Mouse (Mus musculus) MEL (cell line): ENCODE measurements around the gene Phf20. TPM values are rescaled to one million over a fixed set of nuclear protein-coding genes. Genes with fewer than 3 reads are reported as not detected.
A peak's percentile ranks its signal among the peaks of the same experiment; 100 is the strongest.

ENCODE experiments used
- DNase-seq: peaks from one replicate; pipeline ENCODE4 v3.0.0; 2011; ENCODE audit warnings: low read depth, low spot score
- H3K27ac ChIP-seq: 2 replicates; pipeline ENCODE4 v1.5.1; 2012; ENCODE audit warnings: low read depth, mild to moderate bottlenecking, control low read depth, low read length, moderate library complexity; ENCODE audit not compliant: control insufficient read depth
- H3K27me3 ChIP-seq, 2 experiments: fragments of 150-350 bp in 1 of 2; sonication (generic) in 1 of 2; 2 replicates each; pipeline ENCODE4 v1.6.1; 2012; ENCODE audit warnings: low read length in 2 of 2, mild to moderate bottlenecking in 2 of 2, improper control_type of control experiment in 1 of 2, moderate library complexity in 1 of 2; ENCODE audit not compliant: insufficient read depth in 2 of 2, control insufficient read depth in 1 of 2
- H3K36me3 ChIP-seq, 2 experiments: 2 replicates each; pipeline ENCODE4 v1.6.1; 2012 to 2014; ENCODE audit warnings: low read length in 2 of 2, improper control_type of control experiment in 1 of 2, inconsistent platforms in 1 of 2, mild to moderate bottlenecking in 1 of 2; ENCODE audit not compliant: insufficient read depth in 2 of 2, control insufficient read depth in 1 of 2
- H3K4me1 ChIP-seq, 2 experiments: fragments of 150-350 bp in 1 of 2; sonication (generic) in 1 of 2; 2 replicates each; pipeline ENCODE4 v1.6.1; 2012; ENCODE audit warnings: low read length in 2 of 2, improper control_type of control experiment in 1 of 2, mild to moderate bottlenecking in 1 of 2; ENCODE audit not compliant: insufficient read depth in 2 of 2, control insufficient read depth in 1 of 2
- H3K4me3 ChIP-seq, 2 experiments: fragments of 150-350 bp in 1 of 2; sonication (generic) in 1 of 2; 2 replicates each; pipeline ENCODE4 v1.5.1; 2012; ENCODE audit warnings: low read depth in 2 of 2, low read length in 2 of 2, mild to moderate bottlenecking in 2 of 2, moderate library complexity in 2 of 2, control low read depth in 1 of 2, improper control_type of control experiment in 1 of 2; ENCODE audit not compliant: control insufficient read depth in 1 of 2, insufficient read depth in 1 of 2
- H3K79me2 ChIP-seq: 2 replicates; pipeline ENCODE4 v1.6.1; 2012; ENCODE audit warnings: mild to moderate bottlenecking, low read length, moderate library complexity; ENCODE audit not compliant: control insufficient read depth, poor library complexity, insufficient read depth
- H3K9ac ChIP-seq: 2 replicates; pipeline ENCODE4 v1.6.1; 2012; ENCODE audit warnings: low read depth, mild to moderate bottlenecking, control low read depth, low read length, moderate library complexity; ENCODE audit not compliant: control insufficient read depth, poor library complexity, severe bottlenecking
- H3K9me3 ChIP-seq: fragments of 150-350 bp; sonication (generic); replicated peaks from 2 replicates; pipeline ENCODE4 v1.6.1; 2012; ENCODE audit warnings: mild to moderate bottlenecking, low read length, improper control_type of control experiment, moderate library complexity; ENCODE audit not compliant: insufficient read depth
- CHD1 ChIP-seq: IDR thresholded peaks from 2 replicates; pipeline ENCODE4 v1.6.1; 2012; ENCODE audit warnings: low read depth, mild to moderate bottlenecking, inconsistent platforms, low read length, improper control_type of control experiment
- CHD2 ChIP-seq: IDR thresholded peaks from 2 replicates; pipeline ENCODE4 v1.6.1; 2011; ENCODE audit warnings: low read length, improper control_type of control experiment
- CTCF ChIP-seq, 3 experiments: IDR thresholded peaks in 2 of 3; conservative IDR thresholded peaks in 1 of 3; 2 replicates each; pipeline ENCODE4 v1.5.1; 2011 to 2012; ENCODE audit warnings: low read length in 3 of 3, low read depth in 2 of 3, mild to moderate bottlenecking in 2 of 3, improper control_type of control experiment in 1 of 3, inconsistent platforms in 1 of 3, mixed read lengths in 1 of 3, moderate library complexity in 1 of 3; ENCODE audit not compliant: control insufficient read depth in 1 of 3, insufficient read depth in 1 of 3, poor library complexity in 1 of 3, severe bottlenecking in 1 of 3
- E2F4 ChIP-seq: IDR thresholded peaks from 2 replicates; pipeline ENCODE4 v1.6.1; 2011; ENCODE audit warnings: low read depth, low read length, improper control_type of control experiment, borderline replicate concordance
- EP300 ChIP-seq, 2 experiments: IDR thresholded peaks; 2 replicates each; pipeline ENCODE4 v1.6.1; 2011; ENCODE audit warnings: improper control_type of control experiment in 2 of 2, low read length in 2 of 2, low read depth in 1 of 2, mild to moderate bottlenecking in 1 of 2
- ETS1 ChIP-seq: IDR thresholded peaks from 2 replicates; pipeline ENCODE4 v1.6.1; 2012; ENCODE audit warnings: low read depth, mild to moderate bottlenecking, inconsistent platforms, low read length, improper control_type of control experiment, moderate library complexity
- GABPA ChIP-seq: IDR thresholded peaks from 2 replicates; pipeline ENCODE4 v1.6.1; 2012; ENCODE audit warnings: low read depth, mild to moderate bottlenecking, inconsistent platforms, low read length, improper control_type of control experiment, moderate library complexity
- GATA1 ChIP-seq: IDR thresholded peaks from 2 replicates; pipeline ENCODE4 v1.6.1; 2011; ENCODE audit warnings: low read depth, low read length, improper control_type of control experiment
- HCFC1 ChIP-seq: IDR thresholded peaks from 2 replicates; pipeline ENCODE4 v1.6.1; 2012; ENCODE audit warnings: low read depth, mild to moderate bottlenecking, inconsistent platforms, low read length, improper control_type of control experiment, moderate library complexity
- JUND ChIP-seq: IDR thresholded peaks from 2 replicates; pipeline ENCODE4 v1.6.1; 2011; ENCODE audit warnings: low read depth, mild to moderate bottlenecking, improper control_type of control experiment, low read length
- MXI1 ChIP-seq: IDR thresholded peaks from 2 replicates; pipeline ENCODE4 v1.6.1; 2011; ENCODE audit warnings: mild to moderate bottlenecking, low read depth, low read length, improper control_type of control experiment
- RAD21 ChIP-seq: IDR thresholded peaks from 2 replicates; pipeline ENCODE4 v1.6.1; 2011; ENCODE audit warnings: mild to moderate bottlenecking, low read depth, low read length, improper control_type of control experiment
- SMC3 ChIP-seq: IDR thresholded peaks from 2 replicates; pipeline ENCODE4 v1.6.1; 2011; ENCODE audit warnings: low read depth, low read length, improper control_type of control experiment
- UBTF ChIP-seq: IDR thresholded peaks from 2 replicates; pipeline ENCODE4 v1.6.1; 2012; ENCODE audit warnings: low read depth, mild to moderate bottlenecking, inconsistent platforms, low read length, improper control_type of control experiment, moderate library complexity, borderline replicate concordance; ENCODE audit not compliant: insufficient read depth
- USF1 ChIP-seq: IDR thresholded peaks from 2 replicates; pipeline ENCODE4 v1.6.1; 2014; ENCODE audit warnings: low read depth, mild to moderate bottlenecking, inconsistent platforms, low read length, improper control_type of control experiment, moderate library complexity
- USF2 ChIP-seq, 2 experiments: IDR thresholded peaks; 2 replicates each; pipeline ENCODE4 v1.6.1; 2011 to 2012; ENCODE audit warnings: improper control_type of control experiment in 2 of 2, low read length in 2 of 2, borderline replicate concordance in 1 of 2, inconsistent platforms in 1 of 2, low read depth in 1 of 2, mild to moderate bottlenecking in 1 of 2; ENCODE audit not compliant: insufficient read depth in 1 of 2
- ZC3H11A ChIP-seq: IDR thresholded peaks from 2 replicates; pipeline ENCODE4 v1.6.1; 2012; ENCODE audit warnings: low read depth, mild to moderate bottlenecking, inconsistent platforms, low read length, improper control_type of control experiment
- polyA plus RNA-seq, 2 experiments: library from polyadenylated mRNA; stranded (reverse) in 1 of 2; unstranded in 1 of 2; fragments of >175 nt in 1 of 2; fragments of >200 nt in 1 of 2; gene quantifications; 2 replicates each; pipeline versions ENCODE4 v1.2.1 to v1.2.4; 2012; ENCODE audit warnings: low replicate concordance in 2 of 2, low read depth in 1 of 2; ENCODE audit not compliant: insufficient read length in 2 of 2, insufficient read depth in 1 of 2, missing spikeins in 1 of 2
- total RNA-seq: library from RNA; depleted of rRNA; stranded (reverse); fragments of 300-350 nt; gene quantifications from 2 replicates; pipeline ENCODE4 v1.2.3, GENCODE M21; 2012

Phf20 gene
- total and polyA plus RNA-seq, 3 experiments, result 11.7 to 16.9 TPM; not detected in 1

DNA sequence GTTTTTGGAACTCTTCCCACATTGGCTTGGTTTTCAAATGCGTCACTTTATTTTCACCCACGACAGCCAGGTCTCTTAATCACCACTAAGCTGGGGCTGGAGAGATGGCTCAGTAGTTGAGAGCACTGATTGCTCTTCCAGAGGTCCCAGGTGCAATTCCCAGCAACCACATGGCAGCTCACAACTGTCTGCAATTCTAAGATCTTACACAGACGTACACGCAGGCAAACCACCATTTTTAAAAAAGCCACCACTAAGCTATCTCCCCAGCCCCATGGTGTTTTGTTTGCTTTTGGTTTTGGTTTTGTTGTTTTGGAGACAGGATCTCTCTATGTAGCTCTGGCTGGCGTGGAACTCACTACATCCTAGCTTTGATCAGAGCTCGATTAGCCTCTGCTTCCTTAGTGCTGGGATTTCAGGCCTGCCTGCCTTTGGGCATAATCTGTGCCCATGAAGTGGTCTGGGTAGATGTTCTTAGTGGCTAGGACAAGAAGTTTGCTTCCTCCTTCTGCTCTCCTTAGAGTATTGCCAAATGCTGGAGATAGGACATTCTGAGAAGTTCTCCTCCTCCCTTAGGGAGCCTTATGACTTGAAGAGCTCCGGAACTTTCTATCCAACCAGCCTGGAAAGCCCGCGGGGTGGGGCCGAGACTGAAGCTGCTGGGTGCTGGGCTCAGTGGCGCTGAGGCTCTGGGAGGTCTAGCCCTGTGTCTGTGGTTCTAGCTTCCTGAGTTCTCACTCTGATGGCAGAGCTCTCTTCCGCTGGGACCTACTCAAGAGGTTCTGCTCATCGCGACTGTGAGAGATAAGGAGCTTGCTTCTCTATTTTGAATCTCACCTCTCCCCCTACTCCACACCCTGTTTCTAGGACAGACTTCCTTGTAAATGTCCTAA lies 6.0 kb upstream of the Phf20 start (continued):
- TF ChIP-seq E2F4, result no peak
- TF ChIP-seq JUND, result no peak
- no peak for TF ChIP-seq CHD1
- no peak for TF ChIP-seq USF1
- no peak for TF ChIP-seq CHD2
- peak; percentile 68 to 71 for TF ChIP-seq EP300 (IDR thresholded peaks at IDR 0.05; ENCODE audit: low read depth in 1 of 2, low read length in 2 of 2)
- TF ChIP-seq SMC3, result no peak
- TF ChIP-seq GATA1, result peak; percentile 93
- TF ChIP-seq GABPA, result no peak
- TF ChIP-seq ZC3H11A, result no peak
- peak; percentile 74 for TF ChIP-seq ETS1
- TF ChIP-seq HCFC1, result 0 out of 2 replicates have a peak, but pooled peaks have one; percentile 53
- no peak for TF ChIP-seq USF2 (IDR thresholded peaks at IDR 0.05; ENCODE audit: borderline replicate concordance in 1 of 2, insufficient read depth in 1 of 2, low read depth in 1 of 2, low read length in 2 of 2)
- no peak; the same call in 1 of the 2 replicates for TF ChIP-seq UBTF

DNA sequence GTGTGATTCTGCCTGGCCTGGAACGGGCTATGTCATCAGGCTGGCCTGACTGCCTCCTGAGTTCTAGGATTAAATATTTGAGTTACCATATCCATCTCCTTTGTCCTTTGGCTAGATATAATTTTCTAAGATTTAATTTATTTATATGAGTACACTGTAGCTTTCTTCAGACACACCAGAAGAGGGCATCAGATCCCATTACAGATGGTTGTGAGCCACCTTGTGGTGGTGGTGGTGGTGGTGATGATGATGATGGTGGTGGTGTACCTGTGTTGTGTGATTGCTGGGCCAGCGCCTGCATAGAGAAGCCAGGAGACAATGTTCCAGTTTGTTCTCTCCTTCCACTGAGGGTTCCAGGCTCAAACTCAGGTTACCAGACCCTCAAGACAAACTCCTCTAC lies 4.7 kb upstream of the Phf20 start:
- Histone ChIP-seq H3K4me3 (no peak overlapping the region), H3K9ac (no peak overlapping the region), H3K4me1 (peaks cover 0 to 8% of the 10 kb centered on the region in 2 experiments; a peak in 3 of 4 replicates), H3K27ac (no peak overlapping the region), H3K36me3 (peaks cover 0 to 8% of the 10 kb centered on the region in 2 experiments; a peak in 2 of 4 replicates), H3K27me3 (no peaks in the 10 kb centered on the region), H3K79me2 (no peaks in the 10 kb centered on the region; the same call in 1 of the 2 replicates), H3K9me3 (no peaks in the 10 kb centered on the region)
- DNase-seq, result no peak
- TF ChIP-seq CHD1 (no peak), UBTF (no peak), RAD21 (no peak), MXI1 (no peak), CTCF (IDR thresholded peaks at IDR 0.05 in 2 of 3, conservative IDR thresholded peaks at IDR 0.05 in 1 of 3; ENCODE audit: control insufficient read depth in 1 of 3, insufficient read depth in 1 of 3, low read depth in 2 of 3, low read length in 3 of 3, poor library complexity in 1 of 3, severe bottlenecking in 1 of 3) (peak in 1 of 3 experiments; percentile 39; a peak in 2 of 6 replicates), EP300 (IDR thresholded peaks at IDR 0.05; ENCODE audit: low read depth in 1 of 2, low read length in 2 of 2) (no peak)
